Mouse (Mus musculus): Measurements from ENCODE around the gene Mei4. TPM values are rescaled to one million over a fixed set of nuclear protein-coding genes. Genes with fewer than 3 reads are reported as not detected.
A peak's percentile ranks its signal among the peaks of the same experiment; 100 is the strongest.

Mei4 gene
- polyA plus RNA-seq, 1 experiment from 2014 or later, result 1.5 TPM

GRCm38 (mm10) chr9:81940533-81940932 is 77.1 kb downstream of the Mei4 start:
- DNase-seq (ENCODE audit: low spot score) (no peak), ATAC-seq (ENCODE audit: low FRiP score) (no peak)
- Histone ChIP-seq H3K36me3 (replicated peaks; ENCODE audit: control insufficient read depth, insufficient read depth) (no peaks in the 10 kb centered on the region), H3K27ac (no peak overlapping the region), H3K27me3 (ENCODE audit: control insufficient read depth, insufficient read depth, low read length) (no peaks in the 10 kb centered on the region), H3K9ac (no peak overlapping the region), H3K4me1 (replicated peaks; ENCODE audit: control insufficient read depth, insufficient read depth, low read length) (no peaks in the 10 kb centered on the region), H3K4me3 (replicated peaks; ENCODE audit: low read length) (no peak overlapping the region), H3K9me3 (ENCODE audit: control insufficient read depth, low read length) (no peaks in the 10 kb centered on the region), H3K4me2 (replicated peaks) (no peak overlapping the region)
- whole genome bisulfite sequencing, result 87% methylated on average over 4 of the region's 4 CpGs

- no peaks in the 10 kb centered on the region for H3K9me3 ChIP-seq (ENCODE audit: control insufficient read depth, low read length)
- H3K4me3 ChIP-seq (replicated peaks; ENCODE audit: low read length), result no peak overlapping the region
- WGBS, result 81% methylated on average over 6 of the region's 6 CpGs
- DNase-seq (ENCODE audit: low spot score) (no peak), ATAC-seq (ENCODE audit: low FRiP score) (no peak)
- no peaks in the 10 kb centered on the region for H3K27me3 ChIP-seq (ENCODE audit: control insufficient read depth, insufficient read depth, low read length)
- no peak overlapping the region for H3K27ac ChIP-seq
- no peaks in the 10 kb centered on the region for H3K36me3 ChIP-seq (replicated peaks; ENCODE audit: control insufficient read depth, insufficient read depth)
- H3K4me2 ChIP-seq (replicated peaks), result no peak overlapping the region
- no peak overlapping the region for H3K9ac ChIP-seq
- H3K4me1 ChIP-seq (replicated peaks; ENCODE audit: control insufficient read depth, insufficient read depth, low read length), result no peaks in the 10 kb centered on the region
Measured at GRCm38 (mm10) chr9:81945624-81946023, 82.2 kb downstream of the Mei4 start.

GRCm38 (mm10) chr9:81956858-81957257 is 93.4 kb downstream of the Mei4 start:
- H3K9ac ChIP-seq, result no peak overlapping the region
- no peaks in the 10 kb centered on the region for H3K36me3 ChIP-seq (replicated peaks; ENCODE audit: control insufficient read depth, insufficient read depth)
- H3K27me3 ChIP-seq (ENCODE audit: control insufficient read depth, insufficient read depth, low read length), result no peaks in the 10 kb centered on the region
- no peak overlapping the region for H3K27ac ChIP-seq
- ATAC-seq (ENCODE audit: low FRiP score) (no peak), DNase-seq (ENCODE audit: low spot score) (no peak)
- H3K9me3 ChIP-seq (ENCODE audit: control insufficient read depth, low read length), result no peaks in the 10 kb centered on the region
- H3K4me2 ChIP-seq (replicated peaks), result no peak overlapping the region
- H3K4me3 ChIP-seq (replicated peaks; ENCODE audit: low read length), result no peak overlapping the region
- 89% methylated on average over 3 of the region's 3 CpGs for WGBS
- H3K4me1 ChIP-seq (replicated peaks; ENCODE audit: control insufficient read depth, insufficient read depth, low read length), result no peaks in the 10 kb centered on the region

- 76% methylated on average over 2 of the region's 2 CpGs for WGBS
- H3K4me1 ChIP-seq (replicated peaks; ENCODE audit: control insufficient read depth, insufficient read depth, low read length), result no peaks in the 10 kb centered on the region
- no peak overlapping the region for H3K4me2 ChIP-seq (replicated peaks)
- H3K9ac ChIP-seq, result no peak overlapping the region
- no peaks in the 10 kb centered on the region for H3K9me3 ChIP-seq (ENCODE audit: control insufficient read depth, low read length)
- H3K27ac ChIP-seq, result no peak overlapping the region
- H3K4me3 ChIP-seq (replicated peaks; ENCODE audit: low read length), result no peak overlapping the region
- peak; percentile 24 for DNase-seq (ENCODE audit: low spot score)
- H3K36me3 ChIP-seq (replicated peaks; ENCODE audit: control insufficient read depth, insufficient read depth), result no peaks in the 10 kb centered on the region
- no peaks in the 10 kb centered on the region for H3K27me3 ChIP-seq (ENCODE audit: control insufficient read depth, insufficient read depth, low read length)
- no peak for ATAC-seq (ENCODE audit: low FRiP score)
Measured at GRCm38 (mm10) chr9:81957842-81958241, 94.4 kb downstream of the Mei4 start.

- no peaks in the 10 kb centered on the region for H3K4me1 ChIP-seq (replicated peaks; ENCODE audit: control insufficient read depth, insufficient read depth, low read length)
- 96% methylated on average over 1 of the region's 1 CpGs for WGBS
- H3K9ac ChIP-seq, result no peak overlapping the region
- no peak overlapping the region for H3K27ac ChIP-seq
- H3K36me3 ChIP-seq (replicated peaks; ENCODE audit: control insufficient read depth, insufficient read depth), result no peaks in the 10 kb centered on the region
- DNase-seq (ENCODE audit: low spot score) (no peak), ATAC-seq (ENCODE audit: low FRiP score) (no peak)
- no peaks in the 10 kb centered on the region for H3K9me3 ChIP-seq (ENCODE audit: control insufficient read depth, low read length)
- H3K4me3 ChIP-seq (replicated peaks; ENCODE audit: low read length), result no peak overlapping the region
- no peak overlapping the region for H3K4me2 ChIP-seq (replicated peaks)
- H3K27me3 ChIP-seq (ENCODE audit: control insufficient read depth, insufficient read depth, low read length), result no peaks in the 10 kb centered on the region
Measured at GRCm38 (mm10) chr9:81966765-81967164, 103.3 kb downstream of the Mei4 start.

GRCm38 (mm10) chr9:81968935-81969334 is 105.5 kb downstream of the Mei4 start:
- ATAC-seq (ENCODE audit: low FRiP score) (no peak), DNase-seq (ENCODE audit: low spot score) (no peak)
- Histone ChIP-seq H3K9me3 (ENCODE audit: control insufficient read depth, low read length) (no peaks in the 10 kb centered on the region), H3K27ac (no peak overlapping the region), H3K27me3 (ENCODE audit: control insufficient read depth, insufficient read depth, low read length) (no peaks in the 10 kb centered on the region), H3K4me1 (replicated peaks; ENCODE audit: control insufficient read depth, insufficient read depth, low read length) (no peaks in the 10 kb centered on the region), H3K4me3 (replicated peaks; ENCODE audit: low read length) (no peak overlapping the region), H3K9ac (no peak overlapping the region), H3K36me3 (replicated peaks; ENCODE audit: control insufficient read depth, insufficient read depth) (no peaks in the 10 kb centered on the region), H3K4me2 (replicated peaks) (no peak overlapping the region)
- WGBS, result 63% methylated on average over 2 of the region's 2 CpGs

GRCm38 (mm10) chr9:81982461-81982860 is 119.0 kb downstream of the Mei4 start:
- no peak overlapping the region for H3K27ac ChIP-seq
- no peaks in the 10 kb centered on the region for H3K36me3 ChIP-seq (replicated peaks; ENCODE audit: control insufficient read depth, insufficient read depth)
- DNase-seq (ENCODE audit: low spot score) (no peak), ATAC-seq (ENCODE audit: low FRiP score) (no peak)
- no peak overlapping the region for H3K4me3 ChIP-seq (replicated peaks; ENCODE audit: low read length)
- H3K4me1 ChIP-seq (replicated peaks; ENCODE audit: control insufficient read depth, insufficient read depth, low read length), result no peaks in the 10 kb centered on the region
- H3K9ac ChIP-seq, result no peak overlapping the region
- H3K4me2 ChIP-seq (replicated peaks), result no peak overlapping the region
- H3K9me3 ChIP-seq (ENCODE audit: control insufficient read depth, low read length), result no peaks in the 10 kb centered on the region
- WGBS, result 95% methylated on average over 3 of the region's 3 CpGs
- H3K27me3 ChIP-seq (ENCODE audit: control insufficient read depth, insufficient read depth, low read length), result no peaks in the 10 kb centered on the region

- no peak overlapping the region for H3K4me2 ChIP-seq (replicated peaks)
- DNase-seq (ENCODE audit: low spot score), result no peak
- WGBS, result 79% methylated on average over 3 of the region's 3 CpGs
Measured at GRCm38 (mm10) chr9:82012991-82013390, 149.5 kb downstream of the Mei4 start.

GRCm38 (mm10) chr9:82042515-82043056 is 179.1 kb downstream of the Mei4 start:
- H3K9me3 ChIP-seq (ENCODE audit: control insufficient read depth, low read length), result no peaks in the 10 kb centered on the region
- no peaks in the 10 kb centered on the region for H3K27me3 ChIP-seq (ENCODE audit: control insufficient read depth, insufficient read depth, low read length)
- no peak overlapping the region for H3K27ac ChIP-seq
- DNase-seq (ENCODE audit: low spot score) (no peak), ATAC-seq (ENCODE audit: low FRiP score) (no peak)
- H3K9ac ChIP-seq, result no peak overlapping the region
- WGBS, result 86% methylated on average over 1 of the region's 1 CpGs
- no peak overlapping the region for H3K4me3 ChIP-seq (replicated peaks; ENCODE audit: low read length)
- H3K4me2 ChIP-seq (replicated peaks), result no peak overlapping the region
- no peaks in the 10 kb centered on the region for H3K36me3 ChIP-seq (replicated peaks; ENCODE audit: control insufficient read depth, insufficient read depth)
- H3K4me1 ChIP-seq (replicated peaks; ENCODE audit: control insufficient read depth, insufficient read depth, low read length), result no peaks in the 10 kb centered on the region

More at GRCm38 (mm10) chr9:82012991-82013390, 149.5 kb downstream of the Mei4 start:
- Histone ChIP-seq H3K27me3 (ENCODE audit: control insufficient read depth, insufficient read depth, low read length) (no peaks in the 10 kb centered on the region), H3K27ac (no peak overlapping the region), H3K9ac (no peak overlapping the region), H3K9me3 (ENCODE audit: control insufficient read depth, low read length) (no peaks in the 10 kb centered on the region), H3K4me3 (replicated peaks; ENCODE audit: low read length) (no peak overlapping the region), H3K36me3 (replicated peaks; ENCODE audit: control insufficient read depth, insufficient read depth) (no peaks in the 10 kb centered on the region), H3K4me1 (replicated peaks; ENCODE audit: control insufficient read depth, insufficient read depth, low read length) (no peaks in the 10 kb centered on the region)
- ATAC-seq (ENCODE audit: low FRiP score), result peak; percentile 48; the same call in 1 of the 2 replicates

- H3K4me2 ChIP-seq (replicated peaks), result no peak overlapping the region
- no peaks in the 10 kb centered on the region for H3K4me1 ChIP-seq (replicated peaks; ENCODE audit: control insufficient read depth, insufficient read depth, low read length)
- no peaks in the 10 kb centered on the region for H3K36me3 ChIP-seq (replicated peaks; ENCODE audit: control insufficient read depth, insufficient read depth)
- no peak overlapping the region for H3K9ac ChIP-seq
- H3K9me3 ChIP-seq (ENCODE audit: control insufficient read depth, low read length), result no peaks in the 10 kb centered on the region
- no peaks in the 10 kb centered on the region for H3K27me3 ChIP-seq (ENCODE audit: control insufficient read depth, insufficient read depth, low read length)
- DNase-seq (ENCODE audit: low spot score) (no peak), ATAC-seq (ENCODE audit: low FRiP score) (no peak)
- no peak overlapping the region for H3K4me3 ChIP-seq (replicated peaks; ENCODE audit: low read length)
- WGBS, result 78% methylated on average over 2 of the region's 2 CpGs
- H3K27ac ChIP-seq, result no peak overlapping the region
Measured at GRCm38 (mm10) chr9:82044517-82044916, 181.0 kb downstream of the Mei4 start.

Measured in hindbrain, embryonic 14.5 days (tissue).